Mouse (Mus musculus): ENCODE results near the gene Pard3. TPM values are rescaled to one million over a fixed set of nuclear protein-coding genes. Genes with fewer than 3 reads are reported as not detected.

Pard3 gene
- total RNA-seq, 2 experiments from 2014 or later: not detected

GRCm38 (mm10) chr8:127175160-127175836 is 111.6 kb downstream of the Pard3 start:
- no peak for ATAC-seq (replicated peaks; ENCODE audit: poor library complexity)

- peak; percentile 88 for ATAC-seq (replicated peaks; ENCODE audit: poor library complexity)
These were observed 114.9 kb downstream of the Pard3 start for GRCm38 (mm10) chr8:127178634-127179033.

GRCm38 (mm10) chr8:127181246-127181645 is 117.6 kb downstream of the Pard3 start:
- no peak for ATAC-seq (replicated peaks; ENCODE audit: poor library complexity)

- no peak for ATAC-seq (replicated peaks; ENCODE audit: poor library complexity)
These were observed 118.4 kb downstream of the Pard3 start for GRCm38 (mm10) chr8:127182065-127182464.

GRCm38 (mm10) chr8:127183533-127183932 is 119.8 kb downstream of the Pard3 start:
- ATAC-seq (replicated peaks; ENCODE audit: poor library complexity): no peak

GRCm38 (mm10) chr8:127184025-127184424 is 120.3 kb downstream of the Pard3 start:
- no peak for ATAC-seq (replicated peaks; ENCODE audit: poor library complexity)

GRCm38 (mm10) chr8:127185897-127186296 is 122.2 kb downstream of the Pard3 start:
- ATAC-seq (replicated peaks; ENCODE audit: poor library complexity): no peak

- no peak for ATAC-seq (replicated peaks; ENCODE audit: poor library complexity)
These were observed 125.0 kb downstream of the Pard3 start for GRCm38 (mm10) chr8:127188671-127189070.

- ATAC-seq (replicated peaks; ENCODE audit: poor library complexity): peak; percentile 74
These were observed 126.7 kb downstream of the Pard3 start for GRCm38 (mm10) chr8:127190350-127190749.

GRCm38 (mm10) chr8:127191387-127191786 is 127.7 kb downstream of the Pard3 start:
- peak; percentile 72 for ATAC-seq (replicated peaks; ENCODE audit: poor library complexity)

- ATAC-seq (replicated peaks; ENCODE audit: poor library complexity): no peak
These were observed 128.1 kb downstream of the Pard3 start for GRCm38 (mm10) chr8:127191824-127192223.

GRCm38 (mm10) chr8:127192331-127192730 is 128.6 kb downstream of the Pard3 start:
- no peak for ATAC-seq (replicated peaks; ENCODE audit: poor library complexity)

GRCm38 (mm10) chr8:127193375-127193774 is 129.7 kb downstream of the Pard3 start:
- no peak for ATAC-seq (replicated peaks; ENCODE audit: poor library complexity)

- ATAC-seq (replicated peaks; ENCODE audit: poor library complexity): no peak
These were observed 131.2 kb downstream of the Pard3 start for GRCm38 (mm10) chr8:127194786-127195407.

- ATAC-seq (replicated peaks; ENCODE audit: poor library complexity): no peak
These were observed 133.0 kb downstream of the Pard3 start for GRCm38 (mm10) chr8:127196505-127197265.

- no peak for ATAC-seq (replicated peaks; ENCODE audit: poor library complexity)
These were observed 143.8 kb downstream of the Pard3 start for GRCm38 (mm10) chr8:127207455-127207854.

- no peak for ATAC-seq (replicated peaks; ENCODE audit: poor library complexity)
These were observed 146.9 kb downstream of the Pard3 start for GRCm38 (mm10) chr8:127210621-127211020.

- no peak for ATAC-seq (replicated peaks; ENCODE audit: poor library complexity)
These were observed 150.6 kb downstream of the Pard3 start for GRCm38 (mm10) chr8:127214338-127214737.

GRCm38 (mm10) chr8:127214748-127215433 is 151.2 kb downstream of the Pard3 start:
- no peak for ATAC-seq (replicated peaks; ENCODE audit: poor library complexity)

GRCm38 (mm10) chr8:127220206-127220605 is 156.5 kb downstream of the Pard3 start:
- no peak for ATAC-seq (replicated peaks; ENCODE audit: poor library complexity)

- no peak for ATAC-seq (replicated peaks; ENCODE audit: poor library complexity)
These were observed 156.9 kb downstream of the Pard3 start for GRCm38 (mm10) chr8:127220615-127221014.

All from megakaryocyte progenitor cell, adult 5-6 weeks (primary cell).